Mouse (Mus musculus): ENCODE measurements around the gene Slc20a1.

Gene Slc20a1

DNA sequence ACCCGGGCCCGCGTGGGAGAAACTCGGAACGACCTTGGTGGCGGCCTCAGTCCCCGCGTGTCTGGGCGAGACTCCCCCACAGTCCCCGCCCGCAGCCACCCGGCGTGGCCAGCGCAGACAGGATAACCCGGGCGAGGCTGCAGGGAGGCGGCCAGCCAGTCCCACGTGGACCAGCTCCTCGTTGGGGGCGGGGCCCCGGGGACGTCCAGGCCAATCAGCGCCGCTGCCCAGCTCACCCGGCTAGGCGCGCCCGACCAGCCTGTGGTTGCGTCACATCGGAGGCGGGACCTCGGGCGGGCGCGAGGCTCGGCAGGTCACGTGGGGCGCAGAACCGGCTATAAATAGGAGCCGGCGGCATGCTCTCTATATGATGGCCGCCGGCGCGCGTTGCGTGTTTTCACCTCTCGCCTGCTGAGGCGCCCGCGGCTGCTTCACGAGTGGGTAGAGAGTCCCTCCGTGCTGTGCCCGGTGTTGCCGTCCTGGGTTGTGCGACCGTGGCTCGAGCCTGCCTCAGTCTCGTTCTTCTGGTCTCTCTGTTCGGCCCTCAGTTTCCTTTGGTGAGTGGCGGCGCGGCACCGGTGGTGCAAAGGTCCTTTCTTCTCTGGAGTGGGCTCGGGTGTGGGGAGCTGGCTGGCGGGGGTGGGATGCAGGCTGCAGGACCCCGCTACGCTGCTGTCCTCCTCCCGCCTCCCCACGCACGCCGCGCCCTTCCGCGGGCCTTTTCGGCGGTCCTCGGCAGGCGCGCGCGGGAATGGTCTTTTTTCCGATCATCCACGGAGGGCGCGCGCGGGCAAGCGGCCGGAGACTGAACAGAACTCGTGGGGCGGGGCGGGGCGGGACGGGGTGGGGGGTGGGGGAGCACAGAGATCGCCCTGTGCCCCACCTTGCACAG, at the start of gene Slc20a1:
Gene Slc20a1 (plus strand): TSS at position 329 of the 892 bp plus-strand sequence.
- peak; percentile 100 for DNase-seq

GRCm38 (mm10) chr2:129148836-129149235, 49.7 kb upstream of the Slc20a1 start:
- DNase-seq, result no peak

DNA sequence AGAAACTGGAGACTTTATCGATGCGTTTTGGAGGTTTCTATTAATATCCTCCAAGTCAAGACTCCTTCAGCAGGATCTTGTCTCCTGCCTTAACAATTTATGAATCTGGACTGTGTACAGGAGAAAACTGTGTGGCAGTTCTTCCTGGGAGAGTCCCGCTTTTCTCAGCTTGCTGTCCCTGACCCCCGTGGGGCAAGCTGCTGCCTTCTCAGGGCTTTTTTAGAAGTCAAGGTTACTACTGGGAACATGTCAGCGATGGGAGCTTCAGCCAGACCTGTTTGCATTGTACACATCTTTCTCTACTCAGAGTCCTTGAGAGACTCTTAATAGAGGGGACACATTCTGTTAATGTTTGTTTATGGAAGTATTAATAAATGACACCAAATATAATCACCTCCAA, 48.2 kb upstream of the Slc20a1 start:
- DNase-seq, result no peak

GRCm38 (mm10) chr2:129151111-129151510, 47.5 kb upstream of the Slc20a1 start:
- DNase-seq, result no peak

DNA sequence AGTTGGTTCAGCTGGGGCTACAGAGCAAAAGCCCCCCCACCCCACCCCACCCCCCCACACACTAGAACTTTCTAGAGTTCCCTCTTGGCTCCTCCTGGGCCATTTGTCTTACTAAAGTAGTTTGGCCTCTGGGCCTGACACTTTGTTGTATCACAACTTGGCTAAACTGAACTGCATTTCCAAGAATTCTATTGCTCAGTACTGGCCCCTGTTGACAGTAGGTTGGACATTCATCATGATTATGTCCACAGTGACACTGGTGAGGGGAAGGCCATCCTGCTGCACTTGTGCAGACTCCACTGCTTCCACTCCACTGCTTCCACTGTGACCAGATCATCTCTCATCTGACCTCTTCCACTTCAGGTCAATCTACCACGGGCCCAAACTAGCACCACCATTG, 45.8 kb upstream of the Slc20a1 start:
- no peak for DNase-seq

GRCm38 (mm10) chr2:129164815-129165214, 33.7 kb upstream of the Slc20a1 start:
- no peak for DNase-seq

- DNase-seq, result peak; percentile 17
Measured at GRCm38 (mm10) chr2:129166466-129167463, 31.8 kb upstream of the Slc20a1 start.

GRCm38 (mm10) chr2:129173386-129173785, 25.2 kb upstream of the Slc20a1 start:
- no peak for DNase-seq

DNA sequence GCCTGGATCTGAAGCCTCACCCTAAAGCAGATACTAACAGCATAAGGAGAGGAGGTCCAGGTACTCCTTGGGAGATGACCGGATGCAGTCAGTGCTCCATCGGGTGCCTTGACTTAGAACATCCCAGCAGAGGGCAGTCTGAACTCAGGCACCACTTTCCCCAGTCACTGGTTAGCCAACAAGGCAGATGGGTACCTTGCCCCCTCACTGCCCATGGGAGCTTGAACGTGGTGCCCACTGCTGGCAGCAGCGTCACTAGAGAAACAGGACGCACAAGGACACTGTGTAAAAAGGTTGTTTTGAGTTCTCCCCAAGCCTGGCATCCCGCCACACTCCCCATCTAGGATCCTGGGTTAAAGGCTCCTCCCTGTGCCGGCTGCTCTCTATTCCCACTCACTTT, 24.1 kb upstream of the Slc20a1 start:
- DNase-seq, result peak; percentile 71

- peak; percentile 36 for DNase-seq
Measured at GRCm38 (mm10) chr2:129175636-129176035, 22.9 kb upstream of the Slc20a1 start.

DNA sequence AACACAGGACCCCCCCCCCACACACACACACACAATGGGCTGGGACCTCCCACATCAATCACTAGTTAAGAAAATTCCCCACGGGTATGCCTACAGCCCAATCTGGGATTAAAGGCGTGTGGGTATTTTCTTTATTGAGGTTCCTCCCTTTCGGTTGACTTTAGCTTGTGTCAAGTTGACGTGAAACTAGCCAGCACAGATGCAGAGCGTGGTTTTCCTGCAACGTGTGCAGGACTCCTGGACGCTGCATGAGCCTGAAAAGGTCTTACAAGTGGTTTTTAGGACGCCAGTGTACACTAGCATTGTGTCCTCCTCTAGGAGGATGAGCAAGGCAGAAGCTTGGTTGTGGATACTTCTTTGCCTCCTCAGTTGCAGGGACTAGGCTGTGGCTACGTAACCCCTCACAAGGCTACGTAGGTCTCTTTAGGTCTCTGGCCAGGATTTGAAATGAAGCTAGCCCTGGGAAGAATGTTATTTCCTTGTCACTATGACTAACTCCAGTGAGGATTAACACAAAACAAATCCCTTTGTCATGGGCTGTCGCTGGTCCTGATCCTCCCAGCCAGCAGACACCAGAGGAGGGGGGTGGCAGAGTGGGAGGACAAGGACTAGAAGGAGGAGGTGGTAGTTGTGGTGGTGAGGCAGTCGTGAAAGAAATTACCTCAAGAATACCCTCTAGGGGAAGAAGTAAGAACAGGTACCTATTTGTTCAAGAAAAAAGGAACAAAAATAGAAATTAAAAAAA, 21.7 kb upstream of the Slc20a1 start:
- no peak for DNase-seq

GRCm38 (mm10) chr2:129177661-129178060, 20.9 kb upstream of the Slc20a1 start:
- no peak for DNase-seq

- no peak for DNase-seq
Measured at GRCm38 (mm10) chr2:129178182-129178908, 20.2 kb upstream of the Slc20a1 start.

- DNase-seq, result no peak
Measured at GRCm38 (mm10) chr2:129179946-129180853, 18.4 kb upstream of the Slc20a1 start.

DNA sequence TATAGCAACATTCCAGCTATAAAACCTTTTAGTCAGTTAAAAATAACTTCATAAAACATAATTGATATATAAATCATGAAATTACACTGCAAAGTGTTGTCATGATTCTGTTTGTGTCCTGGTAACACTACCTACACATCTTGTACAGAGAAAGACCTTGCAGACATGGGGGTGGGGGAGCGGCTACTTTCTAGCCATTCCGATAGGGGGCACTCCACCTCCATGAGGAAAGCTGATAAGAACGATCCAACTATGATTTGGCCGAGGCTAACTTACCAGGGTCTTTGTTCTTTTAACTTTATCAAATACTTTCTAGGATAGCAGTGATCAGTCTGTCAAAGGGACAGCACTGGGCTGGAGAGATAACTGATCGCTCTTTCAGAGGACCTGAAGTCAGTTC, 17.1 kb upstream of the Slc20a1 start:
- DNase-seq, result no peak

- DNase-seq, result no peak
Measured at GRCm38 (mm10) chr2:129182412-129182811, 16.2 kb upstream of the Slc20a1 start.

GRCm38 (mm10) chr2:129183561-129184031, 15.0 kb upstream of the Slc20a1 start:
- DNase-seq, result no peak

GRCm38 (mm10) chr2:129184853-129185252, 13.7 kb upstream of the Slc20a1 start:
- no peak for DNase-seq

DNA sequence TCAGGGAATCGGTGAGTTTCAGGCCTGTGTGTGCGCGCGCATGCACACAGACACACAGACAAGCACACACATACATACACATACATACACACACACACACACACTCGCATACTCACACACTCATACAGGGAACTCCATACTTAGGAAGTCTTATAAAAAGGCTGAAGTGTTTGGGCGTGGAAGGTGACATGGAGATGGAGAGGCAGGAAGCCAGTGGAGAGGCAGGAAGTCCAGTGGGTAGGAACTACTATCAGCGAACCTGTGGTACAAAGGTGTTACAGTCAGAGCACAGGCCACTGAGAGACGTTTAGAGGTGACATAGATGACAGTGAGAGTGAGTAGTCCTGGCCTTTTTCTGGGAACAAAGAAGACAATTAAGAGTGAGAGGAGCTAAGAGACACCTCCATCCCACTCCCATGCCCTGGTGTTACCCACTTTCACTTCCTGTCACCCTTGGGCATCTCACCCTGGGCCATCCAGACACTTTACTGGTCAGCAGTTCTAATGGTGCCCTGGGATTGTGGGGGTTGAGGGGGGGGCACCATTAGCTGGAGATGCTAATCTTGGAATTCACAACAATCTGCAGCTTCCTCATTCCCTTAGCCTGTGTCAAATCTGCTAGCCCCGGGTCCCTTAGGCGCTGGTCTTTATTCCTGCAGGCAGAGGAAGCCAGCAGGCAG, 12.8 kb upstream of the Slc20a1 start:
- DNase-seq, result no peak

- no peak for DNase-seq
Measured at GRCm38 (mm10) chr2:129186291-129186919, 12.2 kb upstream of the Slc20a1 start.

All from kidney, postnatal 14 days (tissue).